Mouse (Mus musculus) lung, adult 18-20 months (tissue): ENCODE data around the gene Sgms1.
"Not testable (repeated sequence)": the region's sequence is repeated elsewhere in the genome, so short reads cannot be mapped to it uniquely, and the experiment has no call there.

Experiments used
- DNase-seq, 2 experiments: peaks; one replicate each; pipeline ENCODE4 v3.0.0; 2022; ENCODE audit warnings: mixed read lengths in 2 of 2

The Sgms1 gene

GRCm38 (mm10) chr19:32323070-32323469 is 66.4 kb downstream of the Sgms1 start:
- DNase-seq = no peak

GRCm38 (mm10) chr19:32322429-32323035 is 67.0 kb downstream of the Sgms1 start:
- DNase-seq = peak; percentile 70 to 84

GRCm38 (mm10) chr19:32320366-32320666 is 69.2 kb downstream of the Sgms1 start:
- DNase-seq = peak; percentile 83 to 86

GRCm38 (mm10) chr19:32319531-32320365 is 69.8 kb downstream of the Sgms1 start:
- DNase-seq = peak; percentile 38 to 71

GRCm38 (mm10) chr19:32319057-32319456 is 70.5 kb downstream of the Sgms1 start:
- no peak for DNase-seq

GRCm38 (mm10) chr19:32317347-32317746 is 72.2 kb downstream of the Sgms1 start:
- DNase-seq = not testable (repeated sequence)

GRCm38 (mm10) chr19:32313304-32313703 is 76.2 kb downstream of the Sgms1 start:
- no peak for DNase-seq

GRCm38 (mm10) chr19:32311762-32312161 is 77.8 kb downstream of the Sgms1 start:
- no peak for DNase-seq

- DNase-seq = no peak
Measured at GRCm38 (mm10) chr19:32311063-32311462, 78.5 kb downstream of the Sgms1 start.

- DNase-seq = no peak
Measured at GRCm38 (mm10) chr19:32310483-32310882, 79.0 kb downstream of the Sgms1 start.

GRCm38 (mm10) chr19:32309346-32309745 is 80.2 kb downstream of the Sgms1 start:
- peak; percentile 60 to 66 for DNase-seq

GRCm38 (mm10) chr19:32308311-32308710 is 81.2 kb downstream of the Sgms1 start:
- DNase-seq = no peak

GRCm38 (mm10) chr19:32304898-32305297 is 84.6 kb downstream of the Sgms1 start:
- DNase-seq = peak; percentile 79 to 90

- DNase-seq = peak; percentile 90 to 95
Measured at GRCm38 (mm10) chr19:32304008-32304873, 85.3 kb downstream of the Sgms1 start.

- DNase-seq = no peak
Measured at GRCm38 (mm10) chr19:32302835-32303381, 86.6 kb downstream of the Sgms1 start.

GRCm38 (mm10) chr19:32301568-32301967 is 87.9 kb downstream of the Sgms1 start:
- no peak for DNase-seq

- peak; percentile 66 to 72 for DNase-seq
Measured at GRCm38 (mm10) chr19:32298221-32298620, 91.3 kb downstream of the Sgms1 start.

GRCm38 (mm10) chr19:32296863-32297262 is 92.7 kb downstream of the Sgms1 start:
- DNase-seq = no peak

GRCm38 (mm10) chr19:32295581-32295980 is 93.9 kb downstream of the Sgms1 start:
- DNase-seq = no peak

- no peak for DNase-seq
Measured at GRCm38 (mm10) chr19:32292782-32293776, 96.4 kb downstream of the Sgms1 start.

- DNase-seq = peak in 1 of 2 experiments; percentile 65
Measured at GRCm38 (mm10) chr19:32292067-32292739, 97.3 kb downstream of the Sgms1 start.
